Mouse (Mus musculus): Measurements from ENCODE around the gene Nkain1. TPM values are rescaled to one million over a fixed set of nuclear protein-coding genes. Genes with fewer than 3 reads are reported as not detected.

The Nkain1 gene
- polyA plus RNA-seq, 2 experiments from 2014 or later = not detected

Other genes with a start within 250 kb of the Nkain1 start
- 10 to 100 TPM; 63.4 to 82.4 TPM for gene Zcchc17, start 214.2 kb downstream of the Nkain1 start, polyA plus RNA-seq (2017; shearing (Covaris generic))
- 10 to 100 TPM; 62.7 to 63.8 TPM for gene Snrnp40, start 214.0 kb downstream of the Nkain1 start, polyA plus RNA-seq (2017; shearing (Covaris generic))
- 10 to 100 TPM; 74.0 to 91.3 TPM for gene Pum1, start 89.1 kb upstream of the Nkain1 start, polyA plus RNA-seq (2017; shearing (Covaris generic))
- gene Sdc3, start 218.4 kb upstream of the Nkain1 start, polyA plus RNA-seq (2017; shearing (Covaris generic)) = 1 to 10 TPM in 1 of 2 experiments, under 1 TPM in 1; 0.40 to 1.5 TPM